Mouse (Mus musculus) liver, embryonic 16.5 days (tissue): ENCODE data around the gene Gm14288. TPM values are rescaled to one million over a fixed set of nuclear protein-coding genes. Genes with fewer than 3 reads are reported as not detected.
"Not testable (repeated sequence)": the region's sequence is repeated elsewhere in the genome, so short reads cannot be mapped to it uniquely, and the experiment has no call there.

Experiments used
- ATAC-seq: fragments of 200-750 bp; cut with Nextera tagmentation; 2 replicates; pipeline ENCODE4 v1.8.0; 2017; ENCODE audit warnings: low read depth, mild to moderate bottlenecking, moderate number of reproducible peaks, moderate library complexity
- H3K27ac ChIP-seq: fragments of 300-500 bp; sonication (generic); 2 replicates; pipeline ENCODE4 v1.5.1; 2014; ENCODE audit warnings: mild to moderate bottlenecking, low read length
- H3K27me3 ChIP-seq: fragments of 300-500 bp; sonication (generic); 2 replicates; pipeline ENCODE4 v1.6.1; 2014; ENCODE audit warnings: low read depth, low read length, mixed read lengths; ENCODE audit not compliant: control insufficient read depth, insufficient read depth
- H3K36me3 ChIP-seq: fragments of 300-500 bp; sonication (generic); 2 replicates; pipeline ENCODE4 v1.6.1; 2014; ENCODE audit warnings: mild to moderate bottlenecking; ENCODE audit not compliant: control insufficient read depth, insufficient read depth
- H3K4me1 ChIP-seq: fragments of 300-500 bp; sonication (generic); 2 replicates; pipeline ENCODE4 v1.6.1; 2014; ENCODE audit warnings: low read depth, low read length, mixed read lengths; ENCODE audit not compliant: control insufficient read depth
- H3K4me2 ChIP-seq: fragments of 300-500 bp; sonication (generic); 2 replicates; pipeline ENCODE4 v1.6.1; 2014; ENCODE audit warnings: low read depth, low read length, mixed read lengths
- H3K4me3 ChIP-seq: fragments of 300-500 bp; sonication (generic); 2 replicates; pipeline ENCODE4 v1.5.1; 2014; ENCODE audit warnings: low read depth, mild to moderate bottlenecking, low read length
- H3K9ac ChIP-seq: fragments of 300-500 bp; sonication (generic); 2 replicates; pipeline ENCODE4 v1.6.1; 2014; ENCODE audit warnings: low read depth, low read length
- H3K9me3 ChIP-seq: fragments of 300-500 bp; sonication (generic); replicated peaks from 2 replicates; pipeline ENCODE4 v1.6.1; 2016; ENCODE audit warnings: low read length; ENCODE audit not compliant: control insufficient read depth
- WGBS: fragments of 180-500 bp; shearing (Covaris S2); extraction: QIAGEN DNeasy Blood & Tissue Kit; methylation state at CpG from one replicate; pipeline ENCODE4 v1.1.7; 2014; ENCODE audit not compliant: insufficient replicate concordance; 5-methylcytosine and 5-hydroxymethylcytosine counted together
- polyA plus RNA-seq: library from polyadenylated mRNA; unstranded; fragments of >200 nt; fragmentation: Nextera tagmentation; extraction: Ambion mirVana; gene quantifications from 2 replicates; pipeline ENCODE4 v1.2.1, GENCODE M21; 2015

The Gm14288 gene
- 1.0 TPM in 1 of 2 replicates, not detected in the other for polyA plus RNA-seq

DNA sequence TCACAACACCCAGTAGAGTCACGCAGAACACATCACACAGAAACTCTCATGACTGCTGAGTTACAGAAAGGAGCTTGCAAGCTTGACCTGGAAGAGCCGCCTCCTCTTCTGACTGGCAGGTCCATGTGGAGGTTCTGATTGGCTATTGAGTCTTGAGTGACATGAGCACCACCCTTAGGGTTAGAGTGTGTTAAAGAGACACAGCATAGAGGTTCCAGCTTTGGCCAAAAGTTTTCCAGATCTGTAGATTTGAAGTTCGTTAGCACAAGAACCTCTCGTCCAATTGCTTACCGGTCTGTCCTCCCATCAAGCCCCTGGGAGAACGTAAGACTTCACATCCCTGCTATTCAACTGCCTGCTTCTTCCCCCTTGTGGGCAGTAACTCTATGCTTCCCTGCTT, at the start of gene Gm14288:
Gene Gm14288, minus strand, starts transcription at position 101 of the 400 bp plus-strand sequence.
- ATAC-seq, H3K27ac ChIP-seq, H3K4me3 ChIP-seq, H3K4me2 ChIP-seq, H3K9ac ChIP-seq, H3K9me3 ChIP-seq, H3K4me1 ChIP-seq, H3K36me3 ChIP-seq, H3K27me3 ChIP-seq: not testable (repeated sequence)
- no CpG with 5 or more reads among the region's 6 CpGs for WGBS

DNA sequence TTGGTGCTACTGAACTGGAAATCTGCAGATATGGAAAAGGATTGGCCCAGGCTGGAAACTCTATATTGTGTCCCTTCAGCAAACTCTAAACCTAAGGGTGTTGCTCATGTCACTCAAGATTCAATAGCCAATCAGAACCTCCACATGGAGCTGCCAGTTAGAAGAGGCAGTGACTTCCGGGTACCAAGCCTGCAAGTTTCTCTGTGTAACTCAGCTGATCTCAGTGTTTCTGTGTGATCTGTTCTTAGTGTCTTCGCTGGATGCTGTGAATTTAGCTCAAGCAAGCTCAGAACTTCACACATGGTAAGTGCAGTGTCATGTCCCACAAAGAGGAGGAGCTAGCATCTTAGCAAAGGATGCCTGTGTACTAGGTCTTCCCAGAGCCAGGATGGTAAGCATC, 59.7 kb downstream of the Gm14288 start, which contains the start of gene Gm2007:
Gene Gm2007, plus strand, starts transcription at position 301 of the 400 bp plus-strand sequence.
- WGBS = no CpG with 5 or more reads among the region's 2 CpGs

More for the DNA sequence above, 59.7 kb downstream of the Gm14288 start, which contains the start of gene Gm2007:
- ATAC-seq, H3K9me3 ChIP-seq, H3K27ac ChIP-seq, H3K4me3 ChIP-seq, H3K4me2 ChIP-seq, H3K4me1 ChIP-seq, H3K9ac ChIP-seq, H3K27me3 ChIP-seq, H3K36me3 ChIP-seq: not testable (repeated sequence)

Other genes starting within 250 kb of the Gm14288 start
- gene Gm11007, start 157.1 kb downstream of the Gm14288 start, polyA plus RNA-seq = 1.8 TPM in 1 of 2 replicates, not detected in the other
- gene Zfp969, start 97.4 kb downstream of the Gm14288 start, polyA plus RNA-seq = 9.9 and 12.5 TPM in 2 replicates
- gene Gm2007, start 59.6 kb downstream of the Gm14288 start, polyA plus RNA-seq = 1.8 TPM in 1 of 2 replicates, not detected in the other
- 3.5 and 4.8 TPM in 2 replicates for gene Gm6710, start 68.1 kb upstream of the Gm14288 start, polyA plus RNA-seq
- 0.62 and 0.85 TPM in 2 replicates for gene Zfp966, start 130.0 kb upstream of the Gm14288 start, polyA plus RNA-seq
- 4.6 and 4.8 TPM in 2 replicates for gene Gm2026, start 164.2 kb upstream of the Gm14288 start, polyA plus RNA-seq